Comparison of ENCODE assay signal across 19 mouse cellular contexts in the genomic region with DNA sequence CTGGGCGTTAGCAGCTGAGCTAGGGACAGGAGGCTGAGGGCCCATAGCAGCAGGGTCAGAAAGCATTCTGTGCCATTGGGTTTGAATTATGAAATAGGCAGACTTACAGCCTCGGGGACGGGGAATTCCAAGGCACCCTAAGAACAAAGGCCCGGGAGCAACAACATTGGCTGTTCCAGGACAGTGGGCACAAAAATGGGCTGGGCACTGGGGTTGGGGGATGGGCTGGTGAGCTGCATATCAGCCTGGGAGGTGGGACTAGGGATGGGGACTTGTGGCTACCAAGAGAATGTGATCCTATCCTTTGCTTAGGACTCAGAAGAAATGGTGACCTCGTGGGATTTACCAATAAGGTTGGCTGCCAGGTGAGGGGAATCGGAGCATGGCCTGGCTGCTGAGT. TPM values are rescaled to one million over a fixed set of nuclear protein-coding genes. Genes with fewer than 3 reads are reported as not detected.
DNase-seq lines count a peak whose midpoint lies in the region; ATAC-seq and TF ChIP-seq lines count a peak whose summit lies in the region.
"Had no signal": no experiment of that assay in that cellular context is flagged by ENCODE, and none has a peak within 500 bp of the region (broad histone marks: within the 10 kb centered on the region; RNA-seq: fewer than 3 reads in every experiment).

No protein-coding gene starts in this region.

- no peak for DNase-seq in kidney, adult 2 months
- DNase-seq in liver, embryonic 11.5 days (ENCODE audit: low spot score) = no peak
- DNase-seq in limb, embryonic 10.5 days (ENCODE audit: low spot score) = no peak
- no peak for DNase-seq in thymus, postnatal 10 days (ENCODE audit: low spot score in 2 of 2)
- no peak for DNase-seq in gastrocnemius, postnatal 4 days (ENCODE audit: low spot score in 2 of 2)
- DNase-seq: adrenal gland, adult 8-10 months; adrenal gland, postnatal 36 days; cerebellum, adult 2 months; cerebellum, postnatal 10 days; gastrocnemius, postnatal 36 days; heart, adult 18-20 months had no signal

- peaks cover 24% of the 10 kb centered on the region for H3K4me1 ChIP-seq in kidney, embryonic 16.5 days (ENCODE audit: insufficient read depth, low read length)
- peaks cover 11% of the 10 kb centered on the region for H3K4me1 ChIP-seq in kidney, adult 2 months (ENCODE audit: control insufficient read depth, insufficient read depth, low read length)
- H3K4me1 ChIP-seq in liver, embryonic 16.5 days (ENCODE audit: control insufficient read depth, low read depth, low read length) = peaks cover 4% of the 10 kb centered on the region
- H3K4me1 ChIP-seq in liver, embryonic 11.5 days (replicated peaks; ENCODE audit: control insufficient read depth, insufficient read depth, low read length) = no peaks in the 10 kb centered on the region
- peaks cover 9% of the 10 kb centered on the region for H3K4me1 ChIP-seq in intestine, embryonic 15.5 days (replicated peaks)
- peaks cover 38% of the 10 kb centered on the region for H3K4me1 ChIP-seq in limb, embryonic 10.5 days

- WGBS in kidney, embryonic 16.5 days = 47% methylated on average over 6 of the region's 6 CpGs
- WGBS in kidney, adult 2 months = 55% methylated on average over 6 of the region's 6 CpGs
- 56% methylated on average over 6 of the region's 6 CpGs for WGBS in liver, embryonic 16.5 days (ENCODE audit: insufficient replicate concordance)
- 76% methylated on average over 6 of the region's 6 CpGs for WGBS in liver, embryonic 11.5 days
- 67% methylated on average over 6 of the region's 6 CpGs for WGBS in intestine, embryonic 15.5 days
- WGBS in limb, embryonic 10.5 days = 78% methylated on average over 6 of the region's 6 CpGs

- no peak overlapping the region for H3K4me3 ChIP-seq in kidney, embryonic 16.5 days (ENCODE audit: low read length)
- no peak overlapping the region for H3K4me3 ChIP-seq in kidney, adult 2 months (ENCODE audit: insufficient read depth, low read depth, low read length)
- no peak overlapping the region for H3K4me3 ChIP-seq in liver, embryonic 16.5 days (ENCODE audit: low read depth, low read length)
- no peak overlapping the region for H3K4me3 ChIP-seq in liver, embryonic 11.5 days (ENCODE audit: low read depth, low read length)
- H3K4me3 ChIP-seq in intestine, embryonic 15.5 days (replicated peaks) = no peak overlapping the region
- no peak overlapping the region for H3K4me3 ChIP-seq in limb, embryonic 10.5 days
- H3K4me3 ChIP-seq: embryonic facial prominence, embryonic 10.5 days; heart, embryonic 10.5 days; hindbrain, embryonic 10.5 days had no signal

- H3K36me3 ChIP-seq in kidney, embryonic 16.5 days (ENCODE audit: insufficient read depth, low read length) = no peaks in the 10 kb centered on the region
- H3K36me3 ChIP-seq in kidney, adult 2 months (ENCODE audit: control insufficient read depth, insufficient read depth, low read length) = no peaks in the 10 kb centered on the region
- H3K36me3 ChIP-seq in liver, embryonic 16.5 days (ENCODE audit: control insufficient read depth, insufficient read depth) = no peaks in the 10 kb centered on the region
- no peaks in the 10 kb centered on the region for H3K36me3 ChIP-seq in liver, embryonic 11.5 days (ENCODE audit: control insufficient read depth, insufficient read depth, low read length)
- H3K36me3 ChIP-seq in intestine, embryonic 15.5 days = no peaks in the 10 kb centered on the region
- no peaks in the 10 kb centered on the region for H3K36me3 ChIP-seq in limb, embryonic 10.5 days
- H3K36me3 ChIP-seq: embryonic facial prominence, embryonic 10.5 days; G1E; heart, embryonic 10.5 days; hindbrain, embryonic 10.5 days had no signal

- ATAC-seq in kidney, embryonic 16.5 days (ENCODE audit: low FRiP score, low TSS enrichment) = 0 out of 2 replicates have a peak, but pooled peaks have one; percentile 5
- no peak for ATAC-seq in liver, embryonic 16.5 days (ENCODE audit: low read depth)
- ATAC-seq in liver, embryonic 11.5 days (replicated peaks; ENCODE audit: low FRiP score) = no peak
- ATAC-seq in intestine, embryonic 15.5 days = no peak; the same call in 1 of the 2 replicates
- ATAC-seq: forebrain, embryonic 14.5 days had no signal

- 0 out of 2 replicates have a peak overlapping the region, but pooled peaks have one; percentile 5 for H3K9ac ChIP-seq in kidney, embryonic 16.5 days (replicated peaks; ENCODE audit: low read length)
- no peak overlapping the region for H3K9ac ChIP-seq in liver, embryonic 16.5 days (ENCODE audit: low read depth, low read length)
- H3K9ac ChIP-seq in liver, embryonic 11.5 days (ENCODE audit: low read depth, low read length) = no peak overlapping the region
- H3K9ac ChIP-seq in intestine, embryonic 15.5 days = no peak overlapping the region

- H3K27me3 ChIP-seq in kidney, embryonic 16.5 days (ENCODE audit: insufficient read depth, low read length) = no peaks in the 10 kb centered on the region
- H3K27me3 ChIP-seq in kidney, adult 2 months (replicated peaks; ENCODE audit: control insufficient read depth, insufficient read depth, low read length) = no peaks in the 10 kb centered on the region
- no peaks in the 10 kb centered on the region for H3K27me3 ChIP-seq in liver, embryonic 16.5 days (ENCODE audit: control insufficient read depth, insufficient read depth, low read depth, low read length)
- no peaks in the 10 kb centered on the region for H3K27me3 ChIP-seq in liver, embryonic 11.5 days (replicated peaks; ENCODE audit: control insufficient read depth, insufficient read depth, low read length)
- no peaks in the 10 kb centered on the region for H3K27me3 ChIP-seq in intestine, embryonic 15.5 days (replicated peaks)
- H3K27me3 ChIP-seq in limb, embryonic 10.5 days (ENCODE audit: low read depth, poor library complexity, severe bottlenecking) = no peaks in the 10 kb centered on the region

- no peak for TF ChIP-seq CTCF in kidney, adult 2 months (conservative IDR thresholded peaks at IDR 0.05; ENCODE audit: insufficient read depth, insufficient read length, low read depth, low read length)

- H3K4me2 ChIP-seq in kidney, embryonic 16.5 days (replicated peaks; ENCODE audit: low read depth, low read length) = no peak overlapping the region
- no peak overlapping the region for H3K4me2 ChIP-seq in liver, embryonic 16.5 days (ENCODE audit: low read depth, low read length)
- H3K4me2 ChIP-seq in liver, embryonic 11.5 days = no peak overlapping the region
- no peak overlapping the region for H3K4me2 ChIP-seq in intestine, embryonic 15.5 days (replicated peaks)

- 0 out of 2 replicates have a peak, but pooled peaks cover 2% of the 10 kb centered on the region for H3K9me3 ChIP-seq in kidney, embryonic 16.5 days (ENCODE audit: low read length)
- H3K9me3 ChIP-seq in liver, embryonic 16.5 days (replicated peaks; ENCODE audit: control insufficient read depth, low read length) = no peaks in the 10 kb centered on the region
- H3K9me3 ChIP-seq in liver, embryonic 11.5 days (ENCODE audit: control insufficient read depth, low read length) = no peaks in the 10 kb centered on the region
- no peaks in the 10 kb centered on the region for H3K9me3 ChIP-seq in intestine, embryonic 15.5 days
- H3K9me3 ChIP-seq in limb, embryonic 10.5 days (replicated peaks) = no peaks in the 10 kb centered on the region
- H3K9me3 ChIP-seq: embryonic facial prominence, embryonic 10.5 days; G1E; heart, embryonic 10.5 days; hindbrain, embryonic 10.5 days had no signal

- no peak for TF ChIP-seq POLR2A in kidney, adult 2 months (IDR thresholded peaks at IDR 0.05; ENCODE audit: low read depth, low read length)

- H3K27ac ChIP-seq in kidney, embryonic 16.5 days (ENCODE audit: low read length) = peak overlapping the region; percentile 45; the same call in 1 of the 2 replicates
- H3K27ac ChIP-seq in kidney, adult 2 months (ENCODE audit: insufficient read depth, low read depth, low read length) = no peak overlapping the region
- H3K27ac ChIP-seq in liver, embryonic 16.5 days (ENCODE audit: low read length) = peak overlapping the region; percentile 19; the same call in 1 of the 2 replicates
- no peak overlapping the region for H3K27ac ChIP-seq in liver, embryonic 11.5 days (ENCODE audit: low read depth, low read length)
- H3K27ac ChIP-seq in intestine, embryonic 15.5 days = peak overlapping the region; percentile 64
- H3K27ac ChIP-seq in limb, embryonic 10.5 days = peak overlapping the region; percentile 26; the same call in 1 of the 2 replicates
- H3K27ac ChIP-seq: embryonic facial prominence, embryonic 10.5 days; heart, embryonic 10.5 days; hindbrain, embryonic 10.5 days had no signal

RNA-seq across cellular contexts. Expression of gene Ets2, which starts 15.6 kb away (rescaled TPM):
- polyA plus RNA-seq in kidney, embryonic 16.5 days (2015; fragmentation: Nextera tagmentation; extraction: Ambion mirVana) = 69.3 and 72.7 TPM in 2 replicates
- polyA plus RNA-seq in kidney, adult 2 months (2012; rRNA removed) = 33.8 and 38.8 TPM in 2 replicates
- polyA plus RNA-seq in liver, embryonic 16.5 days (2015; fragmentation: Nextera tagmentation; extraction: Ambion mirVana) = 13.6 and 15.8 TPM in 2 replicates
- 29.8 and 30.6 TPM in 2 replicates for polyA plus RNA-seq in liver, embryonic 11.5 days (2014; fragmentation: Nextera tagmentation; extraction: Ambion mirVana)
- 59.5 and 64.7 TPM in 2 replicates for polyA plus RNA-seq in intestine, embryonic 15.5 days (2015; fragmentation: Nextera tagmentation; extraction: Ambion mirVana)
- 110 and 119 TPM in 2 replicates for polyA plus RNA-seq in limb, embryonic 10.5 days (2016; fragmentation: Nextera tagmentation; extraction: Ambion mirVana)
- total RNA-seq in gastrocnemius, postnatal 4 days (2021) = 10 to 100 TPM; 72.6 to 74.5 TPM

Comparison
In these comparisons a context has a peak if more than half of its experiments do, and no peak if none do; other contexts are left out.
1. H3K27ac ChIP-seq: peak in kidney, embryonic 16.5 days (single experiment), liver, embryonic 16.5 days (single experiment), intestine, embryonic 15.5 days (single experiment) and limb, embryonic 10.5 days (single experiment); none in kidney, adult 2 months (single experiment) and liver, embryonic 11.5 days (single experiment).